Mouse (Mus musculus) frontal cortex, postnatal 25 days (tissue): ENCODE results near the gene 3300002I08Rik.
"Not testable (repeated sequence)": the region's sequence is repeated elsewhere in the genome, so short reads cannot be mapped to it uniquely, and the experiment has no call there.

Experiments
- DNase-seq, 2 experiments: peaks; one replicate each; pipeline ENCODE4 v3.0.0; 2022; ENCODE audit warnings: low spot score in 2 of 2

3300002I08Rik gene

DNA sequence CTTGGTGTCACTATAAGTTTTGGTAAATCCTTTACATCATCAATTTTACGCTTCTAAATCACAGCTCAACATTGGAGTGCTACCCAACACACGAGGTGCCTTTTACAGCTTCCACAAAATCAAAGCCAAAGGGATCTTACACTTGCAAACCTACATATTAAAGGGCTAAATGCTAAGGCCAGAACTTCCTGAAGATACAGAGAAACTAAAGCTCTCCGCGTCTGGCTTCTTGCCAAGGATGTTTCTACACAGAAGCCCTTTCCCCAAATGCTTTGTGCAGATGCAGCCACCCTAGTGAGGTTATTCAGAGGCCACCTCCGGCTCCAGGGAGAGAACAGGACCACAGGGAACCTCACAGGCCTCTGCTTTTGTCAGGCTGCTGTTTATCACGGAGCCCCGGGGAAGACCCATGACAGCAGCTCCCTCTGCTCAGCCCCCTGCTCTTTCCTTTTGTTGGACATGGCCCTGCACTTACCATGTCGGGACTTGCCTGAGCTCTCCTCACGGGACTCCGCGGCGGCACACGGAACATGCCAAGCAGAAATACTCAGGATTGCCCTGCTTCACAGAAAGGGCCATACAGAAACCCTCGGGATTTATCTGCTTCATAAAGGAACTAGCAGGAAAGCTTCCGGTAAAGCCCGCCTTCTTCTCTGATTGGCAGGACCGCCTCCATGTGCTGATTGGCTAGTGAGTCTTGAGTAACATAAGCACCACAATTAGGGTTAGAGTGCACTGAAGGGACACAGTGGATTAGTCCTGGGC, at the start of gene 3300002I08Rik:
TSS of gene 3300002I08Rik (minus strand) at position 653 of the 765 bp plus-strand sequence.
- peak; percentile 79 to 82 for DNase-seq

DNA sequence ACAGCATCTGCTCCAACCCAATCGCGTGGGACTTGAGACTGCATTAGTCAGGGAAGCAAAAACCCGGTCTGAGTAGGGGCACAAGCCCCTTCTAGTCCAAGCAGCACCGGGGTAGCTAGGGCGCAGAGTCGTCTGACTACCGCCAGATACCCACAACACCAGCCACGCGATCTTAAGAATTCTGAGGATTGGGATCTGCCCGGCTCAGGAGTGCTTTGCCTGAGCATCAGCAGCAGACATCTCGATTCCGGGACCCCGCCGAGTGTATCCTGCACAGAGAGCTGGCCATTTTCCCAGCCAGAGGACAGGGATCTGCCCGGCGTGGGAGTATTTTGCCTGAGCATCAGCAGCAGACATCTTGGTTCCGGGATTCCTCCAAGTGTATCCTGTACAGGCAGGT, 49.6 kb upstream of the 3300002I08Rik start:
- not testable (repeated sequence) for DNase-seq

DNA sequence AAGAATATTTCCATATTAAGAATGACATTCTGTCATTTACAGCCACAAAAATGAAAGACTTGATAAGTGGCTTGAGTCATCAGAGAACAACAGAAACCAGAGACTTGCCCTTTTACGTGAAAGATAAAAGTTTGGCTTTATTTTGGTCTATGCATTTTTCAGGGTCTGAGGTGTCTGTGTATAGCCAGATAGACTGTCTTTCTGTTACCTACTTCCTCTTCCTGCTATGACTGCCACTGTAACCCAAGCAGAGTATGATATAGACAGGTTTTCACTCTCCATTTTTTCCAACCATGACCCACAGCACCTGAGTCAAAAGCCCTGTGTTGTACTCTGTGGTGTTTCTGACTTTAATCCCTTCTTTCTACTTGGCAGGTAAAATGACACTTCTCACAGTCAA, 27.6 kb upstream of the 3300002I08Rik start:
- DNase-seq, result no peak

DNA sequence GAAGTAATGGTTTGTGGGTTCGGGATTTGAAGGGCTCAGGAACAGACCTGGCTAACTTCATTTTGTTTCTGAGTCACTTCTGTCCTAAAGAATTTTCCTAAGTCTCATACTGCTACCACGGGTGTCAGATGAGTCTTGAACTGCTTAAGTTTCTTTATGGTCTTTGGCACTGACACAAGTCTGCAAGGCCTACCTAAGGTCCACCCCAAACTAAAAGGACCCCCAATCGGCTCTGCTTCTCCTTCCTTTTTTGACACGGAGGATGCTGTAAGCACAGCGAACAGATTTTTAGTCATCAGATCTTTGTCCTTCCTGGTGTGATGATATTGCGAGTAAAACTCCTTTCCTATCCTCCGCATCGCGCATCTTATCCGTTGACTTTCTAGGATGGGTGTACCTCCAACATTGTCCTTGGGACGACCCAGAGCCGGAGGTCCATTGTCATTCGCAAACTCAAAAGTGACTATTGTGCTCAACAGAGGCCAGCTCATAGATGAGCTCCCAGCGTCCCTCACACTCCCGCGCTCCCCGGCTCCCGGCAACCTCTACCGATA, 23.1 kb upstream of the 3300002I08Rik start:
- not testable (repeated sequence) for DNase-seq

DNA sequence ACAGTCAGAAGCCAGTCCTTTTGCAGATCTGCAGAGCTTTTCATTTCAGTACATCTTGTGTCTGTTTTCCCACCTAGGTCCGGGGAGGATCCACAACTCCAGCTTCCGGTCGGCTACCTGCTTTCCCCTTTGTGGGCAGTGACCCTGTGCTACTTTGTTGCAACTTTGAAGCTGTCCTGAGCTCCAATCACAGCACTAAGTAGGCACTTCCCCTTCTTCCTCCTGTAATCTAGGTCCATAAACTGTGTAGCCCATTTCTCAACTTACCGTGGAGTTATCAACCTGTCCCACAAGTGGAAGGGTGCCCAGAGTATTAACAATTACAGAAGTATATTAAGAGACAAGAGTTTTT, 289 bp upstream of the 3300002I08Rik start:
- DNase-seq, result no peak

DNA sequence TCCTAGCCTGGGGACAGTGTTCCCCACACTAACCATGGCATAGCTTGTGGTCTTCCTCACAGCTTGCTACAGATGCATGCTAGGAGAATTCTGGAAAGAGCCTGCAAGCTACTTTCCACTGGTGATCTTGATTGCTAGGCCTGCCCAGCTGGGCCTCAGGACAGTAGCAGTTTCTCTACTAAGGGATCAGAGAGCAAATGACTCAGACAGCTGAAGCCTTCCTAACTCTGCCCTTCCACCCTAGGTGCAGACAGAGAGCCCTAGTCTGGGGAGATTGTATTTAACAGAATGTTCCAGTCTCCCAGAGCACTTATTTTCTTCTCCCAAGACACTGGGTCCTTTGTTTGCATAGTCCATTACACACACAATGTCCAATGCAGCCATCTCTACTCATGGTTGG, 5.4 kb downstream of the 3300002I08Rik start:
- DNase-seq, result not testable (repeated sequence)

DNA sequence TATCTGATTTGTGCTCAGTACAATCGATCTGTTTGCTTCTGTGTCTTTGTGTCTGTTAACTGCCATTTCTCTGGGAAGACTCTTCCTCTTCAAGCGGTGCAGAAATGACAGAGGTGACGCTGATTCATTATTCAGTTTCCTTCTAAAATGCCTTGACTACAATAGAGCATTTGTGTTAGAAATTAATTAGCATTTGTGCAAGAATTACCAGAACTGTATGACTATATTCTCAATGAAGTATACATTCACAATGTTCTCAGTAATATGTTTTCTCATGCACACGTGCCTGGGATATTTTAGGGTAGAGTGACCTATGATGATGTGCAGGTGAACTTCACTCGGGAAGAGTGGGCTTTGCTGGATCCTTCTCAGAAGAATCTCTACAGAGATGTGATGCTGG, 39.2 kb downstream of the 3300002I08Rik start, which contains the start of gene Gm10130:
TSS of gene Gm10130 (plus strand) at position 301 of the 400 bp plus-strand sequence.
- no peak for DNase-seq

DNA sequence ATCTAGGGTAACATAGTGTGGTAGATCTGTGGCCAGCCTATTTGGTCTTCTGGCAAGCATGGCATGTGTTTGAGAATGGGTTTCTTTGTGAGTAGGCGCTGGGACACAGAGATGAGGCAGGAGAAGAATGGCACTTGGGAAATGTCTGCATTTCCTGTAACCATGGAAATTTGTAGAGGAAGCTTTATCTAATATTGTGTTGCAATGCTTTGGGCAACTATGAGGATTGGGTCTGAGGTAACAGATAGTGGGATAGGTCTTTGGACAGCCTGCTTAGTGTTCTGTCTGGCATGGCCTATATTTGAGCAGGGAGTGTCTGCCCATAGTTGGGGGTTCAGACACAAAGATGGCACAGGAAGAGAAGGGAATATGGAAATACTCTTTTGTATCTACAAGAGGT, 43.6 kb downstream of the 3300002I08Rik start:
- no peak for DNase-seq

DNA sequence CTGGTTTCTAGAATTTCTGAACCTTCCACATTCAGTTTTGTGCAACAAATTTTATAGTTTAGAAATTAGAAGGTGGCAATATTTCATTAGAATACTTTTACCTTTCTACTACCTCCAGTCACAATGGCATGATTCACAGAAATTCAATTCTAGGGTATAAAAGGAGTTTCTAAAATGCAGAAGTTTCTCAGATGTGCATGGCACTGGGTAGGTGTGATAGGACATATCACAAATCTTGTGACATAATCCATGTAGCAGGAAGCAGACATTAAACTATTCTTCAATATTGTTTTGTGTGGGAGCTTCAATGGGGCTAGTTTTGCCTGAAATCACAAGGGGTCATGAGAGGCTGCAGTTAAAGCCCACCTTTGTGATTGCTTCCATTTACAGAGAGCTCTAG, 46.4 kb downstream of the 3300002I08Rik start:
- no peak for DNase-seq

DNA sequence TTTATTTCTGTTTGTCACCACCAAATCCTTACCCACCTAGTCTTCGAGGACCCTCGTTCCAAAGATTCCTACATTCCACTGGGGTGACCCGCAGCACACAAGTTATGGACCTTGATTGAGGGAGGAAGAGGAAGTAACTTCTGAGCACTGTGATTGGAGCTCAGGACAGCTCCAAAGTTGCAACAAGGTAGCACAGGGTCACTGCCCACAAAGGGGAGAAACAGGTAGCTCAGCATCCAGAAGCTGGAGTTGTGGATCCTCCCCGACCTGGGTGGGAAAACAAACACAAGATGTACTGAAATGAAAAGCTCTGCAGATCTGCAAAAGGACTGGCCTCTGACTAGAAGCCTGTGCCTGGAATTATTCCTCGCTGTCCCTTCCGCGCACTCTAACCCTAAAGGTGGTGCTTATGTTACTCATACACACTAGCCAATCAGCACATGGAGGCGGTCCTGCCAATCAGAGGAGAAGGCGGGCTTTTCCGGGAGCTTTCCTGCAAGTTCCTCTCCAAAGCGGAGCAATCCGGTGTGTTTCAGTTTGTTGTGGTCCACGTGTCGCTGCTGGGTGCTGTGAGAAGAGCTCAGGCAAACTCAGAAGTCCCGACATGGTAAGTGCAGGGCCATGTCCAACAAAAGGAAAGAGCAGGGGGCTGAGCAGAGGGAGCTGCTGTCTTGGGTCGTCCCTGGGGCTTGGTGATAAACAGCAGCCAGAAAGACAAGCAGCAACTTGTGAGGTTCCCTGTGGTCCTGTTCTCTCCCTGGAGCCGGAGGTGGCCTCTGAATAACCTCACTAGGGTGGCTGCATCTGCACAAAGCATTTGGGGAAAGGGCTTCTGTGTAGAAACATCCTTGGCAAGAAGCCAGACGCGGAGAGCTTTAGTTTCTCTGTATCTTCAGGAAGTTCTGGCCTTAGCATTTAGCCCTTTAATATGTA, 51.3 kb downstream of the 3300002I08Rik start:
- DNase-seq, result peak; percentile 84 to 87

DNA sequence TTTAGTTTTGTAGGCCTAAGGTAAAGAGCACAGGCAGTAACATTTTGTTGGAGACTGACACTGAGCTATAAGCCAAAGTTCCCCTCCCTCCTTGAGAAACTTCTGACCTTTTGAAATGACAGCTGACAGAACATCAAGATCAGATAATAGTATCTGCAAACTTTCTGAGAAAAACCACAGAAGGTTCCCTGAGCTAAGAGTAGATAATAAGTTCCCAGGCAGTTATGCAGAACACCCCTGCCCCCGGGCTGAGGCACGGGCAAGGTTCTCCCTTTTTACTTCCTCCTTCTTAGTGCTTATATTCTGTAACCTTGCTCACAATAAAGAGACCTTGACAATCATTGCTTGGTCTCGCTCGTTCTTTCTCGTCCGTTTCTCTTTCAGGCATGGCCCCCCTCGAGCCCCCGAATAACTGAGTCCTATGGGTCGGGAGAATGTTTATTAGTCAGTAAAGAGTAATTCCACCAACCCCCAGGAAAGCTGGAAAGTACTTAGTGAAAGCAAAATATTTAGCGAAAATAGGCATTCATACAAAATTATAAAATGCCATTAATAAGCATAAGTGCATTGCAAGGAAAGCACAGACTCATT, 55.3 kb downstream of the 3300002I08Rik start:
- no peak for DNase-seq

DNA sequence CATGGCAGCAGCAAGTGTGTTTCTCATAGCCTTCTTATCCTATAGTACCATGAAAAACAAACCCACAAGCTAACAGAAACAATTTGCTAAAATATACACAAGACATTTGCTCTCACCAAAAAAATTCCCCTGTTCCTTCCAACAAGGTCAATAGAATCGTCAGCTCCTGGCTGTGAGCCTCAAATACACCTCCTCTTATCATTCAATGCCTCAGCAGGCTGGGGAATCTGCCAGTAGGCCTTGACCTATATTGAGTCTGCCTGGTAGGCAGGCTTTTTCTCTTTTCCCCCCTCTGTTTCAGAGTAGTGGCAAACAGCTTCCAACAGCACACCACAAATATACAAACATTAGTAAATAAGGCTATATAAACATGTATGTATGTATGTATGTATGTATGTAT, 63.5 kb downstream of the 3300002I08Rik start:
- no peak for DNase-seq

DNA sequence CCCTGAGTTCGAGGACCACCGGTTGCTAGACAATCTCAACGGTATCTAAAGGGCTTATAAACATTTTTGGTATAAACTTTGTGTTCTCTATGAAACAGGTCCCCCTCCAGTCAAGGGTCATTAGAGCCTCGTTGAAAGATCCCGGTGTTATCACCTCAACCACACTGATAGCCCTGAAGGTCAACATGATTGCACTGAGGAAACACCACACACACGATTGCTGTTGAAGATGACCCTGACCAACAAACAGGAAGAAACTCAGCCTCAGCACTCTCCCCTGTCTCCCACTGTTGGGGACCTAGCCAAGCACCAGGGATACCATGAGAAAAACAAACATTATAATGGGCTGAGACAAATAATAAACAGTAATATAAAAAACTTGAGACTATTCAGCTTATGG, 68.9 kb downstream of the 3300002I08Rik start:
- DNase-seq, result no peak
